12 mouse cellular contexts compared by ENCODE assay signal in genomic region chr7:133440711-133441110, GRCm38 (mm10).
DNase-seq lines count a peak whose midpoint lies in the region; ATAC-seq and TF ChIP-seq lines count a peak whose summit lies in the region.
"Had no signal": no experiment of that assay in that cellular context is flagged by ENCODE, and none has a peak within 500 bp of the region (broad histone marks: within the 10 kb centered on the region; RNA-seq: fewer than 3 reads in every experiment).

No protein-coding gene starts in this region.

- no peak for DNase-seq in hindbrain, embryonic 11.5 days (ENCODE audit: low spot score)
- peak; percentile 61 for DNase-seq in forebrain, postnatal 0 days
- no peak for DNase-seq in thymus, postnatal 36 days
- no peak for DNase-seq in cerebellum, adult 8-10 months
- DNase-seq in cerebellum, adult 18-20 months: no peak
- DNase-seq: adrenal gland, postnatal 14 days; cerebellum, adult 11-12 months; lung, postnatal 10 days had no signal

- no peaks in the 10 kb centered on the region for H3K9me3 ChIP-seq in hindbrain, embryonic 13.5 days
- H3K9me3 ChIP-seq in hindbrain, embryonic 11.5 days (ENCODE audit: control insufficient read depth, low read length): no peaks in the 10 kb centered on the region
- no peaks in the 10 kb centered on the region for H3K9me3 ChIP-seq in embryonic facial prominence, embryonic 12.5 days
- H3K9me3 ChIP-seq in forebrain, postnatal 0 days (ENCODE audit: low read length): no peaks in the 10 kb centered on the region
- H3K9me3 ChIP-seq in midbrain, embryonic 13.5 days: no peaks in the 10 kb centered on the region

- H3K27ac ChIP-seq in hindbrain, embryonic 13.5 days: no peak overlapping the region
- no peak overlapping the region for H3K27ac ChIP-seq in hindbrain, embryonic 11.5 days (ENCODE audit: low read depth, low read length)
- H3K27ac ChIP-seq in embryonic facial prominence, embryonic 12.5 days: 0 out of 2 replicates have a peak overlapping the region, but pooled peaks have one; percentile 4
- H3K27ac ChIP-seq in forebrain, postnatal 0 days (ENCODE audit: low read depth, low read length): no peak overlapping the region
- peak overlapping the region; percentile 16 for H3K27ac ChIP-seq in midbrain, embryonic 13.5 days

- H3K4me3 ChIP-seq in hindbrain, embryonic 13.5 days: no peak overlapping the region
- H3K4me3 ChIP-seq in hindbrain, embryonic 11.5 days (ENCODE audit: low read depth, low read length): no peak overlapping the region
- H3K4me3 ChIP-seq in embryonic facial prominence, embryonic 12.5 days: no peak overlapping the region
- H3K4me3 ChIP-seq in forebrain, postnatal 0 days (ENCODE audit: low read depth, low read length): peak overlapping the region; percentile 3; the same call in 1 of the 2 replicates
- H3K4me3 ChIP-seq in midbrain, embryonic 13.5 days (replicated peaks): no peak overlapping the region; the same call in 1 of the 2 replicates

- H3K9ac ChIP-seq in hindbrain, embryonic 13.5 days: peak overlapping the region; percentile 19; the same call in 1 of the 2 replicates
- H3K9ac ChIP-seq in hindbrain, embryonic 11.5 days (ENCODE audit: low read depth, low read length): no peak overlapping the region
- no peak overlapping the region for H3K9ac ChIP-seq in embryonic facial prominence, embryonic 12.5 days
- no peak overlapping the region for H3K9ac ChIP-seq in forebrain, postnatal 0 days
- H3K9ac ChIP-seq in midbrain, embryonic 13.5 days (replicated peaks): no peak overlapping the region

- peaks cover 19% of the 10 kb centered on the region for H3K4me1 ChIP-seq in hindbrain, embryonic 13.5 days (replicated peaks)
- peaks cover 4% of the 10 kb centered on the region; the same call in 1 of the 2 replicates for H3K4me1 ChIP-seq in hindbrain, embryonic 11.5 days (replicated peaks; ENCODE audit: control insufficient read depth, insufficient read depth, low read length)
- H3K4me1 ChIP-seq in embryonic facial prominence, embryonic 12.5 days: peaks cover 32% of the 10 kb centered on the region
- H3K4me1 ChIP-seq in forebrain, postnatal 0 days (ENCODE audit: insufficient read depth): no peaks in the 10 kb centered on the region; the same call in 1 of the 2 replicates
- peaks cover 40% of the 10 kb centered on the region for H3K4me1 ChIP-seq in midbrain, embryonic 13.5 days (replicated peaks)

- H3K36me3 ChIP-seq in hindbrain, embryonic 13.5 days: no peaks in the 10 kb centered on the region
- H3K36me3 ChIP-seq in hindbrain, embryonic 11.5 days (ENCODE audit: control insufficient read depth, insufficient read depth, low read length): no peaks in the 10 kb centered on the region
- H3K36me3 ChIP-seq in embryonic facial prominence, embryonic 12.5 days: no peaks in the 10 kb centered on the region
- no peaks in the 10 kb centered on the region for H3K36me3 ChIP-seq in forebrain, postnatal 0 days (ENCODE audit: insufficient read depth)
- H3K36me3 ChIP-seq in midbrain, embryonic 13.5 days: no peaks in the 10 kb centered on the region

- no peak for ATAC-seq in hindbrain, embryonic 13.5 days (ENCODE audit: low FRiP score)
- no peak for ATAC-seq in hindbrain, embryonic 11.5 days (ENCODE audit: low FRiP score)
- ATAC-seq in embryonic facial prominence, embryonic 12.5 days (ENCODE audit: insufficient number of reproducible peaks, insufficient read depth, low FRiP score, low TSS enrichment): no peak
- ATAC-seq in forebrain, postnatal 0 days: peak; percentile 40; the same call in 1 of the 2 replicates
- ATAC-seq in midbrain, embryonic 13.5 days: peak; percentile 78
- ATAC-seq: inflammation-experienced regulatory T-cells, adult 6 months had no signal

- H3K27me3 ChIP-seq in hindbrain, embryonic 13.5 days: no peaks in the 10 kb centered on the region
- H3K27me3 ChIP-seq in hindbrain, embryonic 11.5 days (ENCODE audit: control insufficient read depth, insufficient read depth, low read length): no peaks in the 10 kb centered on the region
- H3K27me3 ChIP-seq in embryonic facial prominence, embryonic 12.5 days: no peaks in the 10 kb centered on the region
- H3K27me3 ChIP-seq in forebrain, postnatal 0 days (ENCODE audit: insufficient read depth, low read length): no peaks in the 10 kb centered on the region
- peaks cover 11% of the 10 kb centered on the region; the same call in 1 of the 2 replicates for H3K27me3 ChIP-seq in midbrain, embryonic 13.5 days

- H3K4me2 ChIP-seq in hindbrain, embryonic 13.5 days: peak overlapping the region; percentile 35
- H3K4me2 ChIP-seq in hindbrain, embryonic 11.5 days (replicated peaks; ENCODE audit: low read depth, low read length): no peak overlapping the region
- 0 out of 2 replicates have a peak overlapping the region, but pooled peaks have one; percentile 13 for H3K4me2 ChIP-seq in embryonic facial prominence, embryonic 12.5 days (replicated peaks)
- H3K4me2 ChIP-seq in forebrain, postnatal 0 days (ENCODE audit: low read depth): peak overlapping the region; percentile 40
- peak overlapping the region; percentile 40 for H3K4me2 ChIP-seq in midbrain, embryonic 13.5 days (replicated peaks)

- 23% methylated on average over 12 of the region's 12 CpGs for WGBS in hindbrain, embryonic 13.5 days
- 50% methylated on average over 12 of the region's 12 CpGs for WGBS in hindbrain, embryonic 11.5 days
- WGBS in embryonic facial prominence, embryonic 12.5 days: 49% methylated on average over 12 of the region's 12 CpGs
- 6% methylated on average over 12 of the region's 12 CpGs for WGBS in forebrain, postnatal 0 days
- 12% methylated on average over 12 of the region's 12 CpGs for WGBS in midbrain, embryonic 13.5 days

- no peak for TF ChIP-seq CTCF in forebrain, postnatal 0 days (IDR thresholded peaks at IDR 0.05; ENCODE audit: low read depth)

Comparison
In these comparisons a context has a peak if more than half of its experiments do, and no peak if none do; other contexts are left out.
1. ATAC-seq: peak in forebrain, postnatal 0 days (single experiment) and midbrain, embryonic 13.5 days (single experiment); none in hindbrain, embryonic 13.5 days (single experiment), hindbrain, embryonic 11.5 days (single experiment) and embryonic facial prominence, embryonic 12.5 days (single experiment).
2. H3K27ac ChIP-seq: peak in embryonic facial prominence, embryonic 12.5 days (single experiment) and midbrain, embryonic 13.5 days (single experiment); none in hindbrain, embryonic 13.5 days (single experiment), hindbrain, embryonic 11.5 days (single experiment) and forebrain, postnatal 0 days (single experiment).